Mouse (Mus musculus): ENCODE results near the gene Sox2.

DNA sequence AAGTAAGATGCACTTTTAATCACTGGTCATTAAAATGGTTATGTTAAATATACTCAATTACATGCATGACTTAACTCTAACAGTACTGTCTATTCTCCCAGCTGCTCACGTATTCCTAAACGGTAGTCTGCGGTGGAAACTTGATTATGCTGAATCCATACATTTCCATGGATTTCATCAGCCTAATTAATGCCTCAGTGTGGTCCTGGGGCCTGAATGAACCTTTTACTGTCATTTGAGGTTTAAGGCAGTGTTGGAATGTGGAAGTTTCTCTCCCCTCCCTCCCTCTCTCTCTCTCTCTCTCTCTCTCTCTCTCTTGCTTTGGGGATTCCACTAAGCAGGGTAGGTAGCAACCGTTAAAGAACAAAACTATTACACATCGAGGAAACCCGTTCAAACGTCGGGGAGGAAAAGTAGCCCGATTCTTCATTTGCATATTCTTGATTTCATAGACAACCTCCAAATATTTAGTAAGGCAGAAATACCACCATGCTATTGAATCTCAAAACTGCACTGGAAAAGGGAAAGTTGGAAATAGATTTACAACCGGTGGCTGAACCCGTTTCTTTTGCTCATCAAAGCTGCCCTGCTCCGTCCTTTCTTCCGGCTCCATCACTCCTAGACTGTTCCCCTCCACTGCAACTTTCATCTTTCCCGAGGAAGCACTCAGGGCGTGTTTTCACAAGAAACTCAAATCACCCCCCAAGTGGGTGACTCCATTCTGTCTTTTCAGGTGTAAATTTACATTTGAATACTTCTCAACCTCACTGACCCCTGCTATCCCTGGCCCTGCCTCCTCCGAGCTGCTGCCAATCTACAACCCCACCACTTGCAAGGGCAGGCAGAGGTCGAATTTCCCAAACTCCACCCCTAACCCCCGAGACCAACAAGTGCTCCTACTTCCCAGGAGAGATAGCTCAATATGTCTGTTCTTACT is 17.9 kb downstream of the Sox2 start:
- TF ChIP-seq CTCF (conservative IDR thresholded peaks at IDR 0.05; ENCODE audit: low read length): no peak
- peak; percentile 65; the same call in 1 of the 2 replicates for TF ChIP-seq NANOG (IDR thresholded peaks at IDR 0.05; ENCODE audit: borderline replicate concordance, low read length)
